Mouse (Mus musculus) lung, embryonic 16.5 days (tissue): ENCODE data around the gene Brpf1. TPM values are rescaled to one million over a fixed set of nuclear protein-coding genes. Genes with fewer than 3 reads are reported as not detected.

Experiments
- polyA plus RNA-seq: library from polyadenylated mRNA; unstranded; fragments of >200 nt; fragmentation: Nextera tagmentation; extraction: Ambion mirVana; gene quantifications from 2 replicates; pipeline ENCODE4 v1.2.1, GENCODE M21; 2015

The Brpf1 gene
- polyA plus RNA-seq, 1 experiment from 2014 or later = 19.1 TPM

Other genes with a start within 250 kb of the Brpf1 start
- gene Setd5, start 229.8 kb upstream of the Brpf1 start, polyA plus RNA-seq = 72.1 and 75.6 TPM in 2 replicates
- 0.54 and 0.89 TPM in 2 replicates for gene Lhfpl4, start 111.8 kb upstream of the Brpf1 start, polyA plus RNA-seq
- gene Mtmr14, start 69.3 kb upstream of the Brpf1 start, polyA plus RNA-seq = 35.4 and 36.5 TPM in 2 replicates
- gene Cpne9, start 24.8 kb upstream of the Brpf1 start, polyA plus RNA-seq = 0.10 TPM in 1 of 2 replicates, not detected in the other
- gene Ogg1, start 19.8 kb downstream of the Brpf1 start, polyA plus RNA-seq = 16.1 and 17.6 TPM in 2 replicates
- 105 and 109 TPM in 2 replicates for gene Camk1, start 36.8 kb downstream of the Brpf1 start, polyA plus RNA-seq
- 52.6 and 54.3 TPM in 2 replicates for gene Tada3, start 70.7 kb downstream of the Brpf1 start, polyA plus RNA-seq
- 384 and 398 TPM in 2 replicates for gene Arpc4, start 71.0 kb downstream of the Brpf1 start, polyA plus RNA-seq
- 4.8 and 7.3 TPM in 2 replicates for gene Ttll3, start 82.1 kb downstream of the Brpf1 start, polyA plus RNA-seq
- 18.0 and 21.5 TPM in 2 replicates for gene Rpusd3, start 112.2 kb downstream of the Brpf1 start, polyA plus RNA-seq
- 0.49 TPM in 1 of 2 replicates, not detected in the other for gene Cidec, start 128.6 kb downstream of the Brpf1 start, polyA plus RNA-seq
- gene Jagn1, start 135.4 kb downstream of the Brpf1 start, polyA plus RNA-seq = 72.7 and 74.0 TPM in 2 replicates
- gene Il17re, start 151.3 kb downstream of the Brpf1 start, polyA plus RNA-seq = 25.8 and 28.2 TPM in 2 replicates
- gene Il17rc, start 164.3 kb downstream of the Brpf1 start, polyA plus RNA-seq = 26.7 and 28.3 TPM in 2 replicates
- 32.5 and 37.7 TPM in 2 replicates for gene Creld1, start 176.2 kb downstream of the Brpf1 start, polyA plus RNA-seq
- 0.11 and 0.19 TPM in 2 replicates for gene Prrt3, start 194.8 kb downstream of the Brpf1 start, polyA plus RNA-seq
- gene Emc3, start 224.5 kb downstream of the Brpf1 start, polyA plus RNA-seq = 108 and 110 TPM in 2 replicates
- gene Fancd2, start 224.5 kb downstream of the Brpf1 start, polyA plus RNA-seq = 12.9 and 13.0 TPM in 2 replicates